Mouse (Mus musculus) urinary bladder, postnatal 25 days (tissue): ENCODE measurements around the gene 2810004N23Rik.

Source experiments
- DNase-seq: peaks from one replicate; pipeline ENCODE4 v3.0.0; 2022; ENCODE audit warnings: low spot score

Gene 2810004N23Rik

GRCm38 (mm10) chr8:124820125-124820524 lies 42.8 kb downstream of the 2810004N23Rik start:
- DNase-seq, result no peak

GRCm38 (mm10) chr8:124819612-124820115 lies 43.3 kb downstream of the 2810004N23Rik start:
- no peak for DNase-seq

GRCm38 (mm10) chr8:124817361-124817760 lies 45.6 kb downstream of the 2810004N23Rik start:
- DNase-seq, result no peak

- DNase-seq, result no peak
These were observed 46.1 kb downstream of the 2810004N23Rik start for GRCm38 (mm10) chr8:124816866-124817265.

- DNase-seq, result no peak
These were observed 47.0 kb downstream of the 2810004N23Rik start for GRCm38 (mm10) chr8:124815870-124816269.

- no peak for DNase-seq
These were observed 49.6 kb downstream of the 2810004N23Rik start for GRCm38 (mm10) chr8:124813326-124813725.

GRCm38 (mm10) chr8:124810689-124811394 lies 52.1 kb downstream of the 2810004N23Rik start:
- no peak for DNase-seq

- no peak for DNase-seq
These were observed 52.8 kb downstream of the 2810004N23Rik start for GRCm38 (mm10) chr8:124810056-124810610.

GRCm38 (mm10) chr8:124809419-124809818 lies 53.5 kb downstream of the 2810004N23Rik start:
- no peak for DNase-seq

GRCm38 (mm10) chr8:124805990-124806389 lies 56.9 kb downstream of the 2810004N23Rik start:
- no peak for DNase-seq

GRCm38 (mm10) chr8:124803824-124804702 lies 58.9 kb downstream of the 2810004N23Rik start:
- no peak for DNase-seq

GRCm38 (mm10) chr8:124800542-124800941 lies 62.4 kb downstream of the 2810004N23Rik start:
- no peak for DNase-seq

- no peak for DNase-seq
These were observed 67.0 kb downstream of the 2810004N23Rik start for GRCm38 (mm10) chr8:124795781-124796488.

GRCm38 (mm10) chr8:124794486-124794780 lies 68.5 kb downstream of the 2810004N23Rik start:
- DNase-seq, result peak; percentile 26

- no peak for DNase-seq
These were observed 69.0 kb downstream of the 2810004N23Rik start for GRCm38 (mm10) chr8:124793661-124794485.

GRCm38 (mm10) chr8:124793172-124793651 lies 69.7 kb downstream of the 2810004N23Rik start:
- DNase-seq, result peak; percentile 88

- DNase-seq, result no peak
These were observed 70.2 kb downstream of the 2810004N23Rik start, which contains the start of gene Trim67 for GRCm38 (mm10) chr8:124792708-124793107. Gene Trim67 (plus strand): TSS chr8:124793092.

GRCm38 (mm10) chr8:124792186-124792585 lies 70.7 kb downstream of the 2810004N23Rik start:
- DNase-seq, result no peak

- no peak for DNase-seq
These were observed 71.2 kb downstream of the 2810004N23Rik start for GRCm38 (mm10) chr8:124791751-124792150.

GRCm38 (mm10) chr8:124790676-124791075 lies 72.2 kb downstream of the 2810004N23Rik start:
- DNase-seq, result no peak
